Mouse (Mus musculus): ENCODE measurements at regions not wholly inside any gene's neighbourhood (a gene's known extent, or its start where the extent isn't known, plus 50 kb on each side); places are given as distances from the start of the nearest gene placed in this dataset.

DNA sequence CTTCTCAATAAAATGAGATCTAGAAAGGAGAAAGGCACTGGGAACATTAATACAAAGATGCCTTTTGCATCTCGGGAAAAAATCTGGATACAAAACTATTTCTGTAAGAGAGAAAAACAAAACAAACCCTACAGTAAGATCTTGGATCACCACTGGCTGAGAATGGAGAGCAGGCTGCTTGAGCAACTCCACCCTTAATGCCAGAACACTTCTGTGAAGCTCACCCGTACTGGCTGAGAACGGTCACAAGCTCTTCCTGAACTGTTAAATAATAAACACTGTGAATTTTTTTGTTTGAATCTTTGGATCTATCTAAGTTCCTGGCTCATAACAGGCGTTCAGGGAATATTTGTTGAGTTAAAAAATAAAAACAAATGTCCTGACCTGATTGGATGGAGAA lies 130.4 kb upstream of the Tab2 start:
- no peak for TF ChIP-seq CTCF (IDR thresholded peaks at IDR 0.05; ENCODE audit: control insufficient read depth, insufficient read depth, insufficient read length)
- no peak for TF ChIP-seq MYOD1 (IDR thresholded peaks at IDR 0.05; ENCODE audit: control insufficient read depth, insufficient read length, low read depth)
